Mouse (Mus musculus): ENCODE measurements around the gene Nfic.
A peak's percentile ranks its signal among the peaks of the same experiment; 100 is the strongest.

Nfic gene

DNA sequence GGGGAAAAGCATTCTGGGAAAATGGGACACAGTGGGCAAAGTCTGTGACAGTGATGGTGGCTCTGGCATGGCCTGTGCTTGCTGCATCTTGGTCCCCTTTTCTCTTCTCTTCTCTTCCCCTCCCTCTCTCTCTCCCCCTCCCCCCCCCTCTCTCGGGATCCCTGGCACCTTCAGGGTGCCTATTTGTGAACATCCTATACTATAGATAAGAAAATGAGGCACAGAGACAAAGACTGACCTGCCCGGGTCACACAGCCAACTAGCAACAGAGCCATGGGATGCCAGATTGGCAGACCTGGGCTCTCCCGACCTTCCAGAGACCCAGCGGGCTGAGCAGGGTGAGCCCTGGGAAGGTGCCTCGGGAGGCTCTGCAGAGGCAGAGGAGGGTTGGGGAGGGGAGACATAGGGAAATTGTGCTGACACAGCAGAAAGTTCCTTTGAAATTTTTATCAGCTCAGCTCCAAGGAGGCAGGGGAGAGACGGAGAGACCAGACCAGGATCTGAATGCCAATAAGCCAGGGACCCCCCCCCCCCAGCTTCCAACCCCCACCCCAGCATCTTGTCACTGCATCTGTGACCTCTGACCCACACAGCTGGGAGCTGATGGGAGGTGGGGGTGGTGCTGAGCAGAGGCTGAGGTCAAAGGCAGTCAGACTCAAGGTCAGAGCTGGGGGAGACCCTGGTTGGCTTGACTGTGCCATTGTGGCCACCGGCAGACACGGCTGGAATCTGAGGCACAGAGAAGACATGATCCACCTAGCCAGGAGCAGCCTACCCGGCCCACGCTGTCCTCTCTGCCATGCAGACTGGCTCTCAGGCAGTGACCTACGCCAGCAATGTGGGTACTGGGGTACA lies 37.0 kb downstream of the Nfic start:
- no peak for DNase-seq (ENCODE audit: low read depth, low spot score)

DNA sequence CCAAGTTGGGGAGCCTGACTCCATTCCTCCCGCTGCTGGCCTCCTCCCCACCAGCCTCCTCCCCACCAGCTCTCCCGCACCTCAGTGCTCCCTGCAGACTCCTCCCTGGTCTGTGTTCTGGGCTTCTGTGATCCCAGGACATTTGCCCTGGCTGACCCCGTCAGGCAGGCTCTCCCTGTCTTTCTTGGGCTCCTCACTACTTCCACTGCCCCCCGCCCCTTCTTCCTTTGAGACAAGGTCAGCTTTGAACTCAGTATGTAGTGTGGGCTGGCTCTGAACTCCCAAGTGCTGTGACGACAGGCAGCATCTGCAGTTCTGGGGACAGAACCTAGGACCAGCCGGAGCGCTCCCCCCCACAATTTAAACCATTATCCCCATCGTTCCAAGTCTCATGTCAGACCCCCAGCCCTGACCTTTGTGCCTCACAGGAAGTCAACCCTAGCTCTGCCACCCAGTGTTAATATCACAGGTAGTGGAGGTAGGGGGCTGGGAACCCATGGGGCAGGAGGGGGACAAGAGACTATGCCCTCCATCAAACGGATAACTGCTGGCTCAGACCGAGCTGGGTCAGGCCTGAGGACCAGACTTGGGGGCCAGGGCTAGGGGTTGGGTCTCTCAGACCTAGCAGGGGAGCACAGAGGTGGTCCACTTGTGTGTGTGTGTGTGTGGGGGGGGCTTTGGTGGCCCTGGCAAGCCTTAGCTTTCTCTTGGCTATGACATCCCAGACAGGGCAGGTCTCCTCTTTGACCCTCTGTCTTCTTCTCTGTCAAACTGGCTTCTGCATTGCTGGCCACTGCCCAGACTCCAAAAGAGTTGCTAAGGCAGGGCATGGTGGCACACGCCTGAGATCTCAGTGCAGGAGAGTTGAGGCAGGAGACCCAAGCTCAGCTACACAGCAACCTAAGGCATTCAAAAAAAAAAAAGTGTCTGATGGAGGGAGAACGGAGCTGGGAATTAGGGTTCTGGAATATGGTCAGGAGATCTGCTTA lies 37.9 kb downstream of the Nfic start:
- DNase-seq (ENCODE audit: low read depth, low spot score): no peak

DNA sequence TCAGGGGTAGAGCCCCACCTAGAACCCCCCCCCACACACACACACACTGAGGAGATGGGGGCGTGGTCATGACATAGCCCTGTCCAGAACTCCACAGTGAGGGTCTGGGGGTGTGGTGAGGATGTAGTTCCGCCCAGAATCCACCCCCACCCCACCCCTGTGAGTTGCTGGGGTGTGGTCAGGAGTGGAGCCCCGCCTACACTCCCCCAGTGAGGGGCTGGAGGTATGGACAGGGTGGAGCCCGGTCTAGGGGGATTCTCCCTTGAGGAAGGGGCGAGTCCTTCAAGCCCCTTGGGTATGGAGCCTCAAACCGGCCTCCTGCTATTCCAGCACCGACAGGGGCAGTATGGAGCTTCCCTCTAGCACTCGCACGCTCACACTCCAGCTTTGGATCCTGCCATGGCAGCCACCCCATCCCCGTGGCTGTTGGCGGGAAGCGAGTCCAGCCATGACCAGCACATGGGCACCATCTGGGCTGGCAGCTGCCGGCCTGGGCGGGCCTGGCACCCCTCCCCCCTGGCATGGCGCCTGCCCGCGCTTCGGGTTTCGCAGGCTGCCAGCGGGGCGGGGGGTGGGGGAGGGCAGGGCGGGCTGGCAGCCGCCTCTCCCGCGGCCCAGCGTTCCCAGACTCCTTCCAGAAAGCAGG lies 38.7 kb downstream of the Nfic start:
- peak; percentile 59 for DNase-seq (ENCODE audit: low read depth, low spot score)

DNA sequence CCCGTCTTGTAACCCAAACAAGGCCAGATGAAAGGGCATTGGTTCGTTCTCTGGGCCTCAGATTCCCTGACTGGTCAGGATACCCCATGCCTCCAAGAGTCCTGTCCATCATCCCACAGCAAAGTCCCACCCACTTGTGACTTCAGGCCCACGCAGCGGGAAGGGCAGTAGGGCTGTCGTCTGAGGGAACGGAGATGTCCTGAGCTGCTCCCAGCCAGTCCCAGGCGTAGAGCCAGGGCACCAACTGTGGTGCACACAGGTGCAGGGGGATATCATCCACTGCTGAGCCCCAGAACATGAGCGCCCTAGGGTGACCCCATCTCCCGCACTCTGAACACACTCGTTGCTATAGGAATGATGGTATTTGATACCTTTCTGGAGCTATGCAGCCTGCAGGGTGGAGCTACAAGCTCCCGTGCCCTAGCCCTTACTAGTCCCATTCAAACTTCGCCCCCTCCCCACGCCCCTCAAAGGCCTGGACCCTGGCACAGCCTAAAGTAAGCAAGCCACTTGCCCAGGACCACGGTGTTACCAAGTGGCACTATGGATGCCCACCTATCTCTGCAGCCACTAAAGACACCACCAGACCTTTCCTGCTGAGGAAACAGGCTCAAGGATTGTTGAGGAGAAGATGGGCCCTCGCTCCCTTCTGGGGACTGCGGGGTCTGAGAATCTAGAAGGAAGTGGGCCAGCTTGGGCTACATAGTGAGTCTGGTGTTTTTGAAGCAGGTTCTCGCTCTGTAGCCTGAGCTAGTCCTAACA lies 39.7 kb downstream of the Nfic start:
- DNase-seq (ENCODE audit: low read depth, low spot score): no peak

DNA sequence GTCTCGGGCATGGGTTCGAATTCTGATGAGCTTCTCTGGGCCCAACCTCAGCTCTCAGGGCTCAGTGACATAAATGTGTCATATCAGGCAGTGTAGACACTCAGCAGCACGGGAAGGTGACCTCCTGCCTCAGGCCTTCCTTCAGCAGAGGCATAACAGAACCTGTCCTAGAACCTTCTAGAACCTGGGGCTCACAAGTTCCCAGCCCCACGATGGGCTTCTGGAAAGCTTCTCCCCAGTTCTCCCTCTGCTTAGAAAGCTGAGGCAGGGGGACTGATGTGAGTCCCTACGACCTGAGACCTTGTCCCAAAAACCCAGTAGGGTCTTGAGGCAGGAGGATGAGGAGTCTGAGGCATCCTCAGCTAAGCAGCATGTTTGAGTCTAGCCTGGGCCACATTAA lies 40.3 kb downstream of the Nfic start:
- DNase-seq (ENCODE audit: low read depth, low spot score): no peak

DNA sequence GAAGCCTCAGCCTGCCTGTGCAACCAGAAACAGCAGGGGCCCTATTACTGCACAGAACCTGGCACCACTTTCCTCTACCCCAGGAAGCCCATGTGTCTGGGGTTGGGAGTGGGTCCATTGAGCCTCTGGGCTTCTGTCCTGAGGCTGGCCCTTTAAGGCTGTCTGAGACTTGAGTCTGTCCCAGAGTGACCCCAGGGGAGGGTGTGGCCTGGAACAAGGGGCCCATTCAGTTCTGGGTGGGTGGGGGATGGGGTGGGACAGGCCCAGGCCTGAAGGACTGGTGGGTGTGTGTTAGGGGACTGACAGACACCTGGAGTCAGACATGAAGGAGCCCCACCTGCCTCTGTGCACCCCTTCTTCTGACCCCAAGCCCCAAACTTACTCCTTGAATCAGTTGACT lies 40.8 kb downstream of the Nfic start:
- no peak for DNase-seq (ENCODE audit: low read depth, low spot score)

DNA sequence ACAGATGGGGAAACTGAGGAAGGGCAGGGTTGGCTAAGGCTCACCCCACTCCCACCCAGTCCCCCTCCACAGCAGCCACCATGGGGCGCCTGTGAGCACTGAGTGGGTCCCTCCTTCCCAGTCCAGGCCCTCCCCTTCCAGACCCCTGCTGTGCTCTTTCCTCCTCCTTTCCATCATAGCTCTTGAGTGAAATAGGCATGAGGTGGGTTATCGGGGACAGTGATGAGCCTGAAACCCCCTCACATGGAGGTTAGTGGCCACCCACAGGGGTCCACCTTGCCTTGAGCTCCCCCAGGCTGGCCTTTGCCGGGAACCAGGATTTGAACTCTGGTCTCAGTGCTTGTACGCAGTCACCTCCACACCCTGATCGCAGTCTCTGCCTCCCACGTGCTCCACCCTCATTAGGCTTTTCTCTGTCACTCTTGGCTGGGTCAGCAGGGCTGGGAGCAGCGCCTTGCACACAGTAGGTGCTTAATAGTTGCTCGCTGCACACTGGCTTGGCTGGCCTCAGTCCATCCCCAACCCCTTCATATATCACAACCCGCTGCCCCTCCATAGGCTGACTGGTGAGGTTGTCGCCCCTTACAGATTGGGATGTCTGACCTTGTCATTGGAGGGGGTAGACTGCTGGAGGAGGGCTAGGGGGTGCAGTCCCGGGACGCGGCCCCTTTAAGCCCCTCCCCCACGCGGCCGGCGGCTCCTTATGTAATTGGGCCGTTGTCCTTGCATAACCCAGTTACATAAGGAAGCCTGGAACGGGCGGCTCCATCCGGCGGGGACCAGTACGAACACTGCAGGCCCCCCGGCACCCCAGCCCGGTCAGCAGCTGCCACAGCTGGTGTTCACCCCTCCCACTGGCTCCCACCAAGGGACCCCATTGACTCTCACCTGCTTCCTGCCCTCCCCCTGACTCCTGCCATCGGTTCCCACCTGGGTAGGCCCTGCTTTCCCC lies 41.8 kb downstream of the Nfic start:
- peak; percentile 81 for DNase-seq (ENCODE audit: low read depth, low spot score)

DNA sequence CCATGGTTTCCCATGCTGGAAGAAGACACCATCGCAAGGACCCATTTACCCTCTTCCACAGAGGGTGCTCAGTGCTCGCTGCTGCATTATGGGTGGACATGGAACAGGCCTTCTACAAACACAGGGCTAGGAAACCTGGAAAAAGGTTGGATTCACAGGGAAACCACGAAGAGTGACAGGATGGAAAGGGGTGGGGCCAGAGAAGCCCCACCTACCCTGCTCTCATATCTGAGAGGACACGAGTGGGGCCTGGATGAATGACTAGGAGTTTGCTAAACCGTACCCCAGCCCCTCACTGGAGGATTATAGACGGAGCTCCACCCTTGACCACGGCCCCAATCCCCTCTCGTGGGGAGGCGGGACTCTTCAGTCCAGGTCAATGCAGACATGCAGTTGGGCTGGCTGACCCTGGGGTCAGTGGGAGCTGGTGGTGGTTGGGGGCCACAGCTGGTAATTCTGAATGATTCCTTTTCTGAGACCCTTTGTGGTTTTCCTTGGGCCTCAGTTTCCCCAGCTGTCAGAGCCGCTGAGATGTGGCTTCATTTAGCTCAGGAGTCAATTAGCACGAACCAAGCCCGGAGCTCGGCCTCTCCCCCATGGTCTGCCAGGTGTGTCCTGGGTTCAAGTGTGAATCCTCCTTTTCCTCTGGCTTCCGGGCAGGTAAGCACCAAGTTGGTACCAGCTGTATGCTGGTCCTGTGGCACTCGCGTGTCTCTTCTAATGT lies 42.7 kb downstream of the Nfic start:
- no peak for DNase-seq (ENCODE audit: low read depth, low spot score)

DNA sequence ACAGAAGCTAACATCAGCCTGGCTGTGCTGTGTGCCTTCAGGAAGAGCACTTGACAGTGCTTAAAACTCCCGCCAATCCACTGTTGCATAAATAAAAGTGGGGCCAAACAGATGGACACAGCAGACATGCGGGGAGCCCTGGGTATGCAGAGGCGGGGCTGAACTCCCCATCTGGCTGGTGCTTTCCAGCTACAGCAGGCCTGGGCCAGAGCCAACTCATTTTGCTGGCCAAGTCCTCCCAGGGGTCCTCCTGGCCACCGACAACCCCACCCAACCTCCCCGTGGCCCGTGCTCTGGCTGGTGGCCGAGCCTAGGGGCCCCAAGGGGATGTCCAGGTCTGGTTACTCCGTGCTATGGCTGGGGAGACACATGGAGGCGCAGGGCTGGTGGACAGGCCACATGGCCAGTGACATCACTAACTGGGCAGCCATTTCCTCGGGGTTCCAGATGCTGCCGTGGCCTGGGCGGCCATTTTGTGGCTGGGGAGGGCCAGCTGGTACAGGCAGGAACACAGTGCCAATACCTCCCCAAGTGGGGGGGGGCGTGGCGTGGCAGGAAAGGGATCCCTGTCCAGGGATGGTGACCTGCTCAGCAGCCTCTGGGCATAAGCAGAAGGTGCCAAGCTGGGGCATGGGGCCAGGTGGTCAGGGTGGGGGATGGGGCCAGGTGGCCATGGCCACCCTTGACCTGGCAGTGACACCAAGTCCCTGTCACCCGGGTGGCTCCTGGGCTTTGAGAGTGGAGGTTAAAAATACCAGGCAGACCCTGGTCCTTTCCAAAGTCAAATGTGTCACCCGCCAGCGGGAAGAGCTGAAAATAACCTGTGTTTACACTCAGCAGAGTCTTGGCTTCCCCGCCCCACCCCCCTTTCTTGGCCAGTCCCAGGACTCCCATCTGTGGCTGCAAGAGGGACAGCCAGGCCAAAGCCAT lies 43.7 kb downstream of the Nfic start:
- DNase-seq (ENCODE audit: low read depth, low spot score): peak; percentile 56

DNA sequence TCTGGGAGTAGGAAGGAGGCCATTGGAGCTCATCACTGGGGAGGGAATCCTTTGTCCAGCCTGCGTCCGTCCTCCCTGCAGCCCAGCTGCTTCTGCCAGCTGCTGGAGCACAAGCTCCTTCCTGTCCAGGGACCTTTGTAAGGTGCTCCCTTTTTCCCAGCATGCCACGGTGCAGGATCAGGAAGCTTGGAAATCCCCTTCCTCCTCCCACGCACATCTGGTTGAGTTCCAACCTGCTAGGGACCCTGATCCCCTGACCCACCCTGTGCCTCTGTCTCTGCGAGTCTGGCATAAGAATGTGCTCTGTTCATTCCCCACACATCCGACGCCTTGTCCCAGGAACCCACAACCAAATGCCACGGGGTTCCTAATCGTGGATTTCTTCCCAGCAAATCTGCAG lies 44.5 kb downstream of the Nfic start:
- no peak for DNase-seq (ENCODE audit: low read depth, low spot score)

DNA sequence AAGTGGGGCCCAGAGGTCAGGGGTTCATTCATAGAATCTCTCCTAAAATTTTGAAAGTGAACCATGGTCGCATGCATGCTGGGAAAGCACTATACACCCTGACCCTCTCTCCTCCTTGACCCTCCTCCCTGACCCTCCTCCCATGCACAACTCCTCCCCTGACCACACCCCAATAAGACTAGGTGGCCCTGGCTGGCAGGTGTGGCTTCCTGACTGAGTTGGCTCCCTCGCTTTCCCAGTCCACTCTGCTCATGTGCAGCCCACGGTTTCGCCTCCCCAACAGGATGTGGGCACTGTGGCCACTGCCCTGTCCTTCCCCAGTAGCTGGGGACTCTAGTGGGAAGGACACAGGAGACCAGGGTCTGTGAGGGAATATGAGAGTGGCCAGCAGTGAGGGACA lies 45.1 kb downstream of the Nfic start:
- no peak for DNase-seq (ENCODE audit: low read depth, low spot score)

DNA sequence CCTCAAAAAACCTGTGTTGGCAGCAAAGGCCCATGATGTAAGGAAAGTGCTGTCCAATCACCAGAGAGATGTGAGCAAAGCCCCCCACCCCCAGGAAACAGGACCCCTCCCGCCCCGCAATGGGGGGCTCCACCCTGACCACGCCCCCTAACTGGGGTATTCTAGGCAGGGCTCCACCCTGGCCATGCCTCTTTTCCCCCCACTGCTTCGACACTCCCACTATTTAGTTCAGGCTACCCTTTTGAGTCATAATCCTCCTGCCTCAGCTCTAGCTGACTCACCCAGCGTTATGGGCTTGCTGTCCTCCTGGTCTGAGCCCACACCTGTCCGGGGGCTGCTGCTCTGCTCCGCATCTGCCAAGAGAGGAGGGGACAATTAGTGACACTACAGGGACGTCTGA lies 46.1 kb downstream of the Nfic start:
- DNase-seq (ENCODE audit: low read depth, low spot score): no peak

DNA sequence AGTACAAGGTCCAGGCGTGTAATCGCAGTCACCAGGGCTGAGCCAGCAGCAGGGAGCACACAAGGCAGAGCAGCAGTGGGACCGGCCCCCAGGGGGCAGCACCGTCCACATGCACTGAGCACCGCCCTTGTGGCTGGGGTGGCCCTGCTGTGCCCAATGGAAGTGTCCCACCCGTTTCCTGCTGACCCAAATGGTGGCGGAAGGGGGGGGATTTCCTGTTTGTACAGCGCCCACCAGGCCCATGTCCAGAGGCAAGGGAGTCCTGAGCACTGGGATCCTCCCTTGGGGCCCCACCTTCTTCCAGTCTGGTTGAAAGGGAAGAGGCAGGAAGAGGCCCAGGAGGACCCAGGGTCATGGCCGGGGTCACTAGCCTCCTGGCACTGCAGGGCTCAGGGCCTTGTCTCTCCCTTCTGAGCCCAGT lies 46.6 kb downstream of the Nfic start:
- DNase-seq (ENCODE audit: low read depth, low spot score): no peak

DNA sequence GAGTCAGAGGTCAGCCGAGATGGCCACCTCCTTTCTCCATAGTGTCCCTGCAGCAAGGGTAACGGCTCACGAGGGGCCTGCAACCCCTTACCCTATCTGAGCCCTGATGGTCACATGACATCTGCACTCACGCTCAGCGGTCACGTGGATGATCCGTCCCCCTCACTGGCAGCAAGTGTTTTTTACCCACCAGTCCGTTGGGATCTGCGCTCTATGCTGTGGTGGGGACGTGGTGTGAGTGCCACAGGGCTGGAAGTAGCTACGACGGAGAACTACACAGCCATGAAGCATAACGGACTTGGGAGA lies 47.1 kb downstream of the Nfic start:
- DNase-seq (ENCODE audit: low read depth, low spot score): no peak

DNA sequence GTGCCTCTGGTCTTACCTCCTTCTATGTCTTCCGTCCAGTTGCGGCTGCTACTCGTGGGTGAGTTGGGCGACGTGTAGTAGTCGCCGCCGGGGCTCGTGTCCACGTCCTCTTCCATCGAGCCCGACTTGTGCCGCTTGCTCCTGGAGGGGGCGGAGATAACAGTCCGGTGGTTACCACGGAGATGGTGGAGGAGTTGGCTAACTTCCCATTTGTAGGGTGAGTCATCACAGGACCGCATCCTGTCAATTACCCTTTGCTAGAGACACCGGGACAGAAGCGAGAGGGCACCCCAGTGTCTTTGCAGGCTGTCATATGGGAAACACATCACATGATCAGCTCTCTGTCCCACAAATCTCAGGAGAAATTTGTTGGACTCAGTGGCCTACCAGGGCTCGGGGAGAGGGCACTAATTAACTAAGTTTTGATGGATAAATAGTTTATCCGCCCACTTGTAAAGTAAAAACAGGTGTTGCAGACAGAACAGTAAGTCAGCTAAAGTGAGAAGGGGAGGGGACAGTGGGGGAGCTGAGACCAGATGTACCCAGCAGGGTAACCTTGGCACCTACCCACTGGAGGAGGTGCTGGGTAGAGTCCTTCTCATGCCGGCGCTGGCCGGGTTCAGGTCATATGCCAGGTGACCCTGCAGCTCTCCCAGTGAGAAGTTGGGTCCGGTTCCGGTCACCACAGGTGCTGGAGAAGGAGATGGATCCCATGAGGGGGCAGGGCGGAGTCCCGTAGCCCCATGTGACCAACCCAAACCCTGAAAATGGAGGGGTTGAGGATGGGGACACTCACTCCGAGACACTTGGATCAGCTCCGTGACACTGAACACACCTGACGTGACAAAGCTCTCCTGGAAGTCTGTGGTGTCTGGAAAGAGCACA lies 47.7 kb downstream of the Nfic start:
- peak; percentile 65 for DNase-seq (ENCODE audit: low read depth, low spot score)

DNA sequence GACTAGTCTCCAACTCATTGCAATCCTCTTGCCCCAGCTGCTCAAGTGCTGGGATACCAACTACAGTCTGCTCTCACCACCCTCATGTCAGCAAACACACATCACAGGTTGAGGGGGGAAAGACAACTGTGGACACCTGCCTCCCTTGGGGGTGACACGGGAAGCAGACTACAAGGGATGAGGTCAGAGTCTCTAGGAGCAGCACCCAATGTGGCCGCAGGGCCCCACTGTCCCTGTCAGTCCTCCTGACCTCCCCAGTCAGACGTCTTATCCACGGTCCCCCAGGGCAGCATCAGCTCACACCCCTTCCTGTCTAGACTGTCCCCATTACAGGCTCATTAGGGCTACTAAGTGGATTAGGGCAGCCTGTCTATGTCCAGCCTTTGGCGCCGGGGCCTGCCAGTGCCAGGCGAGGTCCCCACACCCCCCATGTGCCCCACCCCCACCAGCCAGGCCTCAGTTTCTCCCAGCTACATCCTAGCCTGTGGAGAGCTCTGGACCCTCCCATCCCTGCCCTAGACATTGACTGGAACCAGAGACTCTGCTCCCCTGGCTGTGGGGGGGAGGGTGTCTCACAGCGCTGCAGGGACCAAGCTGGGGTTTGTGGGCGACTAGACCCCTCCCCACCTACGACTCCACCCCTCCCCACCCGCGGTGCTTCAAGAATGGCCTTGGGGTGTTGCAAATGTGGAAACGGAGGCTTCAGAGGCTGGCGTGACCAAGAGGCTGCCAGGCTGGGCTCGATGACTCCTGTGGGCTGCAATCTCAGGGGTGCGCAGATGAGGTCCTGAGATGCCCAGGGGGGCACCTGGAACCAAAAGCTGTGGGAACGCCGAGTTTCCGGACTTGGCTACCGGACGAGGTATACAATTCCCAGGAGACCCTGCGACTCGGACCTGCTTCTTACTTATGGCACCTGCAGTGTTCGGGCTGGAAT lies 48.7 kb downstream of the Nfic start:
- DNase-seq (ENCODE audit: low read depth, low spot score): peak; percentile 82

Measured in retina, adult 2 months (tissue).